Mouse (Mus musculus): Measurements from ENCODE around the gene Bmp2. TPM values are rescaled to one million over a fixed set of nuclear protein-coding genes. Genes with fewer than 3 reads are reported as not detected.

Gene Bmp2
- total RNA-seq, 2 experiments from 2014 or later, result 6.2 to 6.9 TPM

GRCm38 (mm10) chr2:133554286-133555021 lies 2.5 kb downstream of the Bmp2 start:
- intact Hi-C loops (cut with DNase I), result loop anchor here (5.0 kb wide), 1 partner anchor 988 kb away; no protein-coding TSS in a partner anchor
- DNase-seq (ENCODE audit: extremely low spot score in 1 of 2, low spot score in 2 of 2), result peak in 1 of 2 experiments; percentile 51

- intact Hi-C loops (cut with DNase I), result no loop called here
- no peak for DNase-seq (ENCODE audit: extremely low spot score in 1 of 2, low spot score in 2 of 2)
These were observed 12.4 kb downstream of the Bmp2 start for GRCm38 (mm10) chr2:133564248-133564886.

- no peak for DNase-seq (ENCODE audit: extremely low spot score in 1 of 2, low spot score in 2 of 2)
- intact Hi-C loops (cut with DNase I), result no loop called here
These were observed 13.5 kb downstream of the Bmp2 start for GRCm38 (mm10) chr2:133565424-133565823.

GRCm38 (mm10) chr2:133565995-133566710 lies 14.2 kb downstream of the Bmp2 start:
- DNase-seq (ENCODE audit: extremely low spot score in 1 of 2, low spot score in 2 of 2), result no peak
- intact Hi-C loops (cut with DNase I), result no loop called here

GRCm38 (mm10) chr2:133591562-133592255 lies 39.8 kb downstream of the Bmp2 start:
- no peak for DNase-seq (ENCODE audit: extremely low spot score in 1 of 2, low spot score in 2 of 2)
- intact Hi-C loops (cut with DNase I), result no loop called here

Small RNA genes lying within 50 kb of the gene (microRNA-seq; reads per million reads assigned to microRNA genes)
- not detected for gene Mir3090

All from left cerebral cortex, postnatal 10 days (tissue).